Mouse (Mus musculus) heart, embryonic 14.5 days (tissue): ENCODE results near the gene Slco1a4. TPM values are rescaled to one million over a fixed set of nuclear protein-coding genes. Genes with fewer than 3 reads are reported as not detected.

Experiments used
- ATAC-seq: fragments of 200-750 bp; cut with Nextera tagmentation; 2 replicates; pipeline ENCODE4 v1.8.0; 2017; ENCODE audit warnings: low read depth, moderate TSS enrichment; ENCODE audit not compliant: insufficient number of reproducible peaks, insufficient read depth, low FRiP score
- H3K27ac ChIP-seq, 2 experiments: fragments of 200-500 bp in 1 of 2; fragments of 300-500 bp in 1 of 2; sonication (generic) in 1 of 2; replicated peaks in 1 of 2; 2 replicates each; pipeline ENCODE4 v1.5.1; 2012 to 2014; ENCODE audit warnings: low read depth in 2 of 2, low read length in 2 of 2, control low read depth in 1 of 2, mild to moderate bottlenecking in 1 of 2, mixed read lengths in 1 of 2; ENCODE audit not compliant: control insufficient read depth in 1 of 2, insufficient read depth in 1 of 2
- H3K27me3 ChIP-seq: fragments of 300-500 bp; sonication (generic); 2 replicates; pipeline ENCODE4 v1.6.1; 2014; ENCODE audit warnings: mild to moderate bottlenecking, low read length, control low read depth; ENCODE audit not compliant: control insufficient read depth, insufficient read depth
- H3K36me3 ChIP-seq: fragments of 300-500 bp; sonication (generic); 2 replicates; pipeline ENCODE4 v1.6.1; 2014; ENCODE audit warnings: mild to moderate bottlenecking, control low read depth, low read length, mixed read lengths; ENCODE audit not compliant: control insufficient read depth, insufficient read depth
- H3K4me1 ChIP-seq, 2 experiments: fragments of 200-500 bp in 1 of 2; fragments of 300-500 bp in 1 of 2; sonication (generic) in 1 of 2; 2 replicates each; pipeline ENCODE4 v1.6.1; 2012 to 2014; ENCODE audit warnings: low read length in 2 of 2, control low read depth in 1 of 2, mixed read lengths in 1 of 2; ENCODE audit not compliant: control insufficient read depth in 2 of 2, insufficient read depth in 2 of 2
- H3K4me2 ChIP-seq: fragments of 300-500 bp; sonication (generic); 2 replicates; pipeline ENCODE4 v1.6.1; 2014; ENCODE audit warnings: mild to moderate bottlenecking, low read length
- H3K4me3 ChIP-seq, 2 experiments: fragments of 200-500 bp in 1 of 2; fragments of 300-500 bp in 1 of 2; sonication (generic) in 1 of 2; 2 replicates each; pipeline ENCODE4 v1.5.1; 2012 to 2014; ENCODE audit warnings: low read length in 2 of 2, mild to moderate bottlenecking in 2 of 2, control low read depth in 1 of 2, low read depth in 1 of 2, moderate library complexity in 1 of 2; ENCODE audit not compliant: control insufficient read depth in 1 of 2, insufficient read depth in 1 of 2
- H3K9ac ChIP-seq: fragments of 300-500 bp; sonication (generic); 2 replicates; pipeline ENCODE4 v1.6.1; 2014; ENCODE audit warnings: mild to moderate bottlenecking, low read length
- H3K9me3 ChIP-seq: fragments of 300-500 bp; sonication (generic); 2 replicates; pipeline ENCODE4 v1.6.1; 2016; ENCODE audit warnings: low read length, control low read depth; ENCODE audit not compliant: control insufficient read depth
- WGBS: fragments of 180-500 bp; shearing (Covaris S2); extraction: QIAGEN DNeasy Blood & Tissue Kit; methylation state at CpG from one replicate; pipeline ENCODE4 v1.1.7; 2014; 5-methylcytosine and 5-hydroxymethylcytosine counted together
- polyA plus RNA-seq: library from polyadenylated mRNA; unstranded; fragments of >200 nt; fragmentation: Nextera tagmentation; extraction: Ambion mirVana; gene quantifications from 2 replicates; pipeline ENCODE4 v1.2.1, GENCODE M21; 2014

Gene Slco1a4
- polyA plus RNA-seq, 1 experiment from 2014 or later, result 0.05 TPM

DNA sequence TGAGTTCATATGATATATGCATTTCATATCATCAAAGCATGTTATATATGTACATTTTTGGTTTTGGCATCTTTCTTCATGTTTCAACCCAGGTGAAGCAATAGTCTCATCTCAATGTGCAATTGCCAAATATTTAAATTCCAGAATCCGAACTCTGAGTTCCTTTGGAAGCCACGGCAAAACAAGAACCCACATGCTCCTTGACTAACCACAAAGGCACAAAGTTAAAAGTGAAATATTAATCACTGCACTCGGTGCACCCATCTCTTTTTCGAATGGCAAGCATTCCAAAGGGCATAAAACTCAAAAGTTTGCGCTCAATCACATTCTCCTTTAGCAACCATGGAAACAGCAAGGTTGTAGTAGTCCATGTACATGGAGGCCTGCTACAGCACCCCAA, 10.0 kb upstream of the Slco1a4 start:
- no peak overlapping the region for H3K9ac ChIP-seq
- no peak overlapping the region for H3K4me3 ChIP-seq
- no peak overlapping the region for H3K4me2 ChIP-seq
- H3K27me3 ChIP-seq, result no peaks in the 10 kb centered on the region
- H3K9me3 ChIP-seq, result no peaks in the 10 kb centered on the region
- H3K27ac ChIP-seq, result no peak overlapping the region
- no peak for ATAC-seq
- H3K36me3 ChIP-seq, result no peaks in the 10 kb centered on the region
- WGBS, result 84% methylated on average over 5 of the region's 5 CpGs
- H3K4me1 ChIP-seq, result no peaks in the 10 kb centered on the region

- no peak for ATAC-seq
- no peak overlapping the region for H3K27ac ChIP-seq
- no peak overlapping the region for H3K9ac ChIP-seq
- no peaks in the 10 kb centered on the region for H3K36me3 ChIP-seq
- no peaks in the 10 kb centered on the region for H3K27me3 ChIP-seq
- no peaks in the 10 kb centered on the region for H3K4me1 ChIP-seq
- WGBS, result 64% methylated on average over 8 of the region's 8 CpGs
- no peaks in the 10 kb centered on the region for H3K9me3 ChIP-seq
- H3K4me2 ChIP-seq, result no peak overlapping the region
- no peak overlapping the region for H3K4me3 ChIP-seq
Observed at GRCm38 (mm10) chr6:141857735-141858531, 1.9 kb upstream of the Slco1a4 start.

- no peak for ATAC-seq
- no peak overlapping the region for H3K9ac ChIP-seq
- H3K27ac ChIP-seq, result no peak overlapping the region
- H3K27me3 ChIP-seq, result no peaks in the 10 kb centered on the region
- H3K9me3 ChIP-seq, result no peaks in the 10 kb centered on the region
- no peak overlapping the region for H3K4me2 ChIP-seq
- no peaks in the 10 kb centered on the region for H3K36me3 ChIP-seq
- no peak overlapping the region for H3K4me3 ChIP-seq
- WGBS, result 46% methylated on average over 2 of the region's 2 CpGs
- no peaks in the 10 kb centered on the region for H3K4me1 ChIP-seq
Observed at GRCm38 (mm10) chr6:141853616-141854015, 2.4 kb downstream of the Slco1a4 start.

DNA sequence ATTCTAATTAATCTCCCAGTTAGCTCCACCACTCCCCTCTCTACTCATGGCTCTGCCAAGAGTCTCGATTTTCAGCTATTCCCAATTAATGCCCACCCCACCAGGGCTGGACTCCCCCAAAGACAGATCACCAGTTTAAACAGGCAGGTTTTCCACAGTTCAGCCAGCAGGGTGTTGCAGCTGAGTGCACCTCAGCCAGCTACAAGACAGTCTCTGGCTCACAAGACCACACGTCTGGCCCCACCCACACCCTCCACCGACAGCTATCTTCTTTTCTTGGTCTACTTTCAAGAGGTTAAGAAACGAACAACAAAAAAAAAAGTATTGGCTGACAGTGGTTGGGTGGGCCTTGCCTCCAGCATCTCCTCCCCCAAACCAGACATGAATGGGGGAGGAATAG, 6.9 kb downstream of the Slco1a4 start:
- Histone ChIP-seq H3K27me3 (no peaks in the 10 kb centered on the region), H3K4me2 (no peak overlapping the region), H3K4me1 (no peaks in the 10 kb centered on the region), H3K36me3 (no peaks in the 10 kb centered on the region), H3K4me3 (no peak overlapping the region), H3K9ac (no peak overlapping the region), H3K27ac (no peak overlapping the region), H3K9me3 (no peaks in the 10 kb centered on the region)
- WGBS, result 24% methylated on average over 4 of the region's 4 CpGs
- ATAC-seq, result no peak

DNA sequence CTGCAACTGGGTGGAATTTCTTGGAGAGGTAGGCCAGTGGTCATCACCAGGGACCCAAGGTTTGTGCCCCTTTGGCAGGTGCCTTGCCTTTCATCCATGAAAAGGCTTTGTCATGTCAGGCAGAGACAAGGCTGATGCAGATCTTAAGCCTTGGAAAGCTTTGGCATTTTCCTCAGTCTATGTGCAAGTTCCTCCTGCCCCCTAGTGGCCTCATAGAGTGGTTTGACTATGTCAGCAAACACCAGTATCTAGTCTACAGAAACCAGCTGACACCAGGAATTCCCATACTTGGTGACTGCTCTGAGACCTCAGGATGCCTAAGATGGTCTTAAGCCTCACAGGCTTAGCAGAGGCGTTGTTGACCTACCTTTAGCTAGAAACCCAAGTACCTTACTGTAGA, 58.2 kb downstream of the Slco1a4 start:
- Histone ChIP-seq H3K4me2 (no peak overlapping the region), H3K36me3 (no peaks in the 10 kb centered on the region), H3K4me1 (no peaks in the 10 kb centered on the region), H3K9ac (no peak overlapping the region), H3K4me3 (no peak overlapping the region), H3K27me3 (no peaks in the 10 kb centered on the region), H3K27ac (no peak overlapping the region), H3K9me3 (no peaks in the 10 kb centered on the region)
- ATAC-seq, result no peak
- WGBS, result 13% methylated on average over 1 of the region's 1 CpGs

- Histone ChIP-seq H3K27ac (no peak overlapping the region), H3K4me1 (no peaks in the 10 kb centered on the region), H3K4me2 (no peak overlapping the region), H3K36me3 (no peaks in the 10 kb centered on the region), H3K9me3 (0 out of 2 replicates have a peak, but pooled peaks cover 3% of the 10 kb centered on the region), H3K4me3 (no peak overlapping the region), H3K27me3 (no peaks in the 10 kb centered on the region), H3K9ac (no peak overlapping the region)
- no peak for ATAC-seq
- WGBS, result 54% methylated on average over 2 of the region's 2 CpGs
Observed at GRCm38 (mm10) chr6:141774476-141774875, 81.5 kb downstream of the Slco1a4 start.

- H3K9ac ChIP-seq, result no peak within 1 kb of the TSS
- H3K4me3 ChIP-seq, result no peak within 1 kb of the TSS
- H3K36me3 ChIP-seq, result no peaks in the 10 kb centered on the region
- no peaks in the 10 kb centered on the region for H3K27me3 ChIP-seq
- no peak within 1 kb of the TSS for H3K4me2 ChIP-seq
- H3K9me3 ChIP-seq, result 0 out of 2 replicates have a peak, but pooled peaks cover 3% of the 10 kb centered on the region
- WGBS, result 69% methylated on average over 3 of the region's 3 CpGs
- ATAC-seq, result no peak
- H3K4me1 ChIP-seq, result no peaks in the 10 kb centered on the region
- no peak within 1 kb of the TSS for H3K27ac ChIP-seq
Observed at GRCm38 (mm10) chr6:141773710-141774109, 82.3 kb downstream of the Slco1a4 start, which contains the start of gene Gm5724. Gene Gm5724 (minus strand): TSS chr6:141773810.
